Mouse (Mus musculus) olfactory bulb, adult 2 months (tissue): Measurements from ENCODE around the gene Ccdc3. TPM values are rescaled to one million over a fixed set of nuclear protein-coding genes. Genes with fewer than 3 reads are reported as not detected.

Experiments
- H3K27ac ChIP-seq: fragments of 200-500 bp; 2 replicates; pipeline ENCODE4 v1.5.1; 2012; ENCODE audit warnings: low read depth, low read length; ENCODE audit not compliant: insufficient read depth
- H3K4me1 ChIP-seq: fragments of 200-500 bp; 2 replicates; pipeline ENCODE4 v1.6.1; 2012; ENCODE audit warnings: low read length; ENCODE audit not compliant: control insufficient read depth, insufficient read depth
- H3K4me3 ChIP-seq: fragments of 200-500 bp; 2 replicates; pipeline ENCODE4 v1.5.1; 2012; ENCODE audit warnings: mild to moderate bottlenecking, low read depth, low read length, moderate library complexity; ENCODE audit not compliant: insufficient read depth
- CTCF ChIP-seq: fragments of 200-500 bp; IDR thresholded peaks from 2 replicates; pipeline ENCODE4 v1.5.1; 2012; ENCODE audit warnings: low read depth, mild to moderate bottlenecking, low read length, moderate library complexity; ENCODE audit not compliant: insufficient read depth
- POLR2A ChIP-seq: fragments of 200-500 bp; IDR thresholded peaks from 2 replicates; pipeline ENCODE4 v1.6.1; 2012; ENCODE audit warnings: mild to moderate bottlenecking, low read depth, low read length, moderate library complexity; ENCODE audit not compliant: insufficient read depth
- WGBS: fragments of 180-500 bp; shearing (Covaris S2); methylation state at CpG from one replicate; pipeline ENCODE4 v1.1.7; 2018; 5-methylcytosine and 5-hydroxymethylcytosine counted together
- polyA plus RNA-seq: library from polyadenylated mRNA; stranded (reverse); fragments of >200 nt; gene quantifications from 2 replicates; pipeline ENCODE4 v1.2.4, GENCODE M21; 2012; ENCODE audit warnings: low replicate concordance; ENCODE audit not compliant: missing spikeins, insufficient read depth, insufficient read length

The Ccdc3 gene
- polyA plus RNA-seq, 1 experiment: not detected

DNA sequence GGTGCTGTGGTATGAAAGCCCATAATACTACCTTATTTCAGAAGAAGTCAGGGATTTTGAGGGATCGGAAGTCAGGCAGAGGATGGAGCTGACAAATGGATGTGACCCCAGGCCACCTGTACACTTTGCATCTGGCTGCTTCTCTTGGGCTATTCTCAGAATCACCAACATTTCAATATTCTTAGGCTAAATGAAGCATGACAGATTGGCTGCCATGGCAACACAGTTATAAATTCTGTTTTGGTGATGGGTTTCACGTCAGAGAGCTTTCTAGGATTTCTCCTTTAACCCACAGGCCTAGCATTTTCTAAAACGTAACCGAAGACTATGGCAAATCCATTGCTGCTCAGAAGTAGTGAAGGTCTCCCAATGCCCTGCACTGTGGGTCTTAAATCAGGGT lies 59.9 kb downstream of the Ccdc3 start:
- TF ChIP-seq POLR2A (no peak), CTCF (no peak)
- no peak overlapping the region for H3K4me3 ChIP-seq
- 89% methylated on average over 4 of the region's 4 CpGs for WGBS
- H3K4me1 ChIP-seq: no peaks in the 10 kb centered on the region
- H3K27ac ChIP-seq: no peak overlapping the region

- Histone ChIP-seq H3K27ac (no peak overlapping the region), H3K4me3 (no peak overlapping the region), H3K4me1 (no peaks in the 10 kb centered on the region)
- 91% methylated on average over 17 of the region's 17 CpGs for WGBS
- no peak for TF ChIP-seq POLR2A
- TF ChIP-seq CTCF: no peak
Observed at GRCm38 (mm10) chr2:5199289-5199688, 61.7 kb downstream of the Ccdc3 start.

DNA sequence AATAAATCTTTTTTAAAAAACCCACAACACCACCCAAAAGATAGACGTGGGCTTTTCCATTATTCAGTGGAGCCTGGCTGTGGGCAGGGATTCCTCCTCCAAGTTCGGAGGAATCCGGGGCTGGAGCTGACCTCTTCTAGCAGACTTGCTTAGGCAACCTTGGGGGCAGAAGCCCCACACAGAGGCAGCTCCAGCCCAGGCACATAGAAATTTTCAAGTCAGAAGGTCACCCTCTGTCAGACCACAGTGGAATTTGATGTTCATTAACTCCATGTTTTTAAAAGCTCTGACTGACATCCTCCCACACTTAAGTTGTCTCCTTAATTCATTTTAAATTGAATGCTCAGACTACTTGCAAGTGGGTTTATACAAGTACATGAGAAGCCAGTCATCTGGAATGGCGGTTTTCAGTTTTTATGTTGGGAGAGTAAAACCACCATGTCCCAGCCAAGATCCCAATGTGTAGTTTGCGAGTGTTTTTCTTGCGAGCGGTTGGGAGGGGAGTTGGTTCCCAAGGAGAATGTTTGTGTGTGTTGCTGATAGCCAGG lies 63.3 kb downstream of the Ccdc3 start:
- no peak overlapping the region for H3K4me3 ChIP-seq
- 81% methylated on average over 7 of the region's 7 CpGs for WGBS

DNA sequence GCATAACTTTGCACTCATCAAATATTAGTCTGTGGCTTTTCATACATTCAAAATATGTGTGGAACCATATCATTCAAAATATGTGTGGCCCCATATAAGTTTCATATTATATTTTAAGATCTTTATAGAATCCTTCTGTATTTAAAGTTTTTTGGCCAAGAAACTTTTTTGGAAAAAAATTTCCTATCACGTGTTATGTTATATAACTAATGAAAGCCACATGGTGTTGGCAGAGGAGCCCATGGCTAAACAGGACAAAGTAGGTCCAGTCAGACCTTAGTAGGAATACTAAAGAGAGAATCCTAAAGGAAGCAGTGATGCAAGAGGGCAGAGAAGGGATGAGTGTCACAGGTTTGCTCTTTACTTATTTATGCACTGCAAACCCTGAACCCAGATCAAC lies 65.6 kb downstream of the Ccdc3 start:
- H3K4me3 ChIP-seq: no peak overlapping the region
- no peaks in the 10 kb centered on the region for H3K4me1 ChIP-seq
- TF ChIP-seq POLR2A (no peak), CTCF (no peak)
- 95% methylated on average over 1 of the region's 1 CpGs for WGBS
- no peak overlapping the region for H3K27ac ChIP-seq

More for the DNA sequence above, 63.3 kb downstream of the Ccdc3 start:
- H3K4me1 ChIP-seq: no peaks in the 10 kb centered on the region
- TF ChIP-seq CTCF (no peak), POLR2A (no peak)
- H3K27ac ChIP-seq: no peak overlapping the region

DNA sequence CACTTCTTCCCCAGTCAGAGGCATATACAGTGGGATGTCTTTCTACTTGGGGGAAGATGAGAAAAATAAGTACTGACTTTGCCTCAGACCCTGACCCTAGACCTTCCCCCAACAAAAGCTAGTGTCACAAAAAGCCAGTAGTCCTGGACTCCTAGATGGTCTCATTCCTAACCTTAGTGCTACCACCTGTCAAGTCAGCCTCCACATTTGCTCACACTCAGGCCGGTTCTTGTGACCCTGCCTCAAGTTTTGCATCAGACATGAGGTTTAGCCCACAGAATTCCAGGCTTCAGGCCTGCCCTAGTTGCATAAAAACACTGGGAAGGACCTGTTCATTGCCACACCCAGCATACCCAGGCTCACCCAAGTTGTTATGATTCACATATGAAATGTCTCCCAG lies 67.4 kb downstream of the Ccdc3 start:
- WGBS: 88% methylated on average over 1 of the region's 1 CpGs
- TF ChIP-seq POLR2A (no peak), CTCF (no peak)
- no peaks in the 10 kb centered on the region for H3K4me1 ChIP-seq

GRCm38 (mm10) chr2:5206651-5207050 lies 69.1 kb downstream of the Ccdc3 start:
- TF ChIP-seq CTCF (no peak), POLR2A (no peak)
- H3K4me1 ChIP-seq: no peaks in the 10 kb centered on the region
- no peak overlapping the region for H3K27ac ChIP-seq
- 83% methylated on average over 3 of the region's 3 CpGs for WGBS
- H3K4me3 ChIP-seq: no peak overlapping the region

More for the DNA sequence above, 67.4 kb downstream of the Ccdc3 start:
- no peak overlapping the region for H3K27ac ChIP-seq
- H3K4me3 ChIP-seq: no peak overlapping the region

DNA sequence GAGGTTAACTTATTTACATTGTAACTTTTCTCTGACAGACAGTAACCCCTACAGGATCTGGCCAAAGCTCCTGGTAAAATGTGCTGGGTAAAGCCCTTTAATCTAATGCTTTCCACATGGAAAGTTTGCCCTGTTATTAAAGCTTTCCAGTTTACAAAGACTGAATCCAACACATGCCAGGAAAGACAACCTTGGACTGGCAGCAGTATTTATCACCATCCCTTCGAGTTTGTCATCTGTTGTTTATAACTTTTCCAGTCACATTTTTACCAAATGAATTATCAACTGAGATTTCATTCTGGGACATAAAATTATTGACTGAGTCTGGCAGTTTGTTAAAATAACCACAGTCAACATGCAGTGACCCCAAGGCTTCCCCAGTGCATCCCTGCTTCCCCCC lies 77.0 kb downstream of the Ccdc3 start:
- H3K4me3 ChIP-seq: no peak overlapping the region
- no peak overlapping the region for H3K27ac ChIP-seq
- TF ChIP-seq CTCF (no peak), POLR2A (no peak)
- WGBS: 69% methylated on average over 1 of the region's 1 CpGs
- H3K4me1 ChIP-seq: no peaks in the 10 kb centered on the region

- no peak overlapping the region for H3K27ac ChIP-seq
- H3K4me3 ChIP-seq: no peak overlapping the region
- no peaks in the 10 kb centered on the region for H3K4me1 ChIP-seq
- 65% methylated on average over 9 of the region's 9 CpGs for WGBS
- TF ChIP-seq CTCF (no peak), POLR2A (no peak)
Observed at GRCm38 (mm10) chr2:5215252-5215815, 77.8 kb downstream of the Ccdc3 start.

GRCm38 (mm10) chr2:5219206-5219605 lies 81.6 kb downstream of the Ccdc3 start:
- Histone ChIP-seq H3K4me1 (no peaks in the 10 kb centered on the region), H3K4me3 (no peak overlapping the region), H3K27ac (no peak overlapping the region)
- TF ChIP-seq POLR2A: no peak
- no peak for TF ChIP-seq CTCF
- 95% methylated on average over 1 of the region's 1 CpGs for WGBS
